Mouse (Mus musculus) olfactory bulb, adult 2 months (tissue): Measurements from ENCODE around the gene Pknox1.

Experiments
- CTCF ChIP-seq: fragments of 200-500 bp; IDR thresholded peaks from 2 replicates; pipeline ENCODE4 v1.5.1; 2012; ENCODE audit warnings: low read depth, mild to moderate bottlenecking, low read length, moderate library complexity; ENCODE audit not compliant: insufficient read depth
- POLR2A ChIP-seq: fragments of 200-500 bp; IDR thresholded peaks from 2 replicates; pipeline ENCODE4 v1.6.1; 2012; ENCODE audit warnings: mild to moderate bottlenecking, low read depth, low read length, moderate library complexity; ENCODE audit not compliant: insufficient read depth

DNA sequence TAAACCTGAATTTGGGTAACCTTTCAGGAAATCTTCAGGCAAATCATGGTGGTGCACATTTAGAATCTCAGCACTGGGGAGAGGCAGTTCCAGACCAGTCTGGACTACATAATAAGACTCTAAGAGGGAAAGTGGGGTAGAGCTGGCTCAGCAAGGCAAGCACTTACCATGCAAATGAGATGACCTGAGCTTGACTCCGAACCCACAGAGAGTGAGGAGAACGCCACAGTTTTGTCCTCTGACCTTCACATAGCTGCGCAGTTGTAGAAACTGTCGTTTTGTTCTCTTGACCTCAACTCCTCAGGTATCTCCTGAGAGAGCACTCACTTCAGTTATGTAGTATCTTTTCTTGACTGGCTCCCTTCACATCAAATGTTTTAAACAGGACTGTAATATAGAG is 24.2 kb downstream of the Pknox1 start:
- no peak for TF ChIP-seq POLR2A
- TF ChIP-seq CTCF: no peak
